Mouse (Mus musculus) thymus, postnatal 14 days (tissue): Measurements from ENCODE around the gene Haus7.

Source experiments
- DNase-seq: peaks from one replicate; pipeline ENCODE4 v3.0.0; 2021

Haus7 gene

GRCm38 (mm10) chrX:73458877-73459392 lies at the start of gene Haus7:
Gene Haus7, minus strand, starts transcription at chrX:73459044.
- DNase-seq, result peak; percentile 91

- no peak for DNase-seq
Observed at GRCm38 (mm10) chrX:73506577-73506976, 47.7 kb upstream of the Haus7 start.

DNA sequence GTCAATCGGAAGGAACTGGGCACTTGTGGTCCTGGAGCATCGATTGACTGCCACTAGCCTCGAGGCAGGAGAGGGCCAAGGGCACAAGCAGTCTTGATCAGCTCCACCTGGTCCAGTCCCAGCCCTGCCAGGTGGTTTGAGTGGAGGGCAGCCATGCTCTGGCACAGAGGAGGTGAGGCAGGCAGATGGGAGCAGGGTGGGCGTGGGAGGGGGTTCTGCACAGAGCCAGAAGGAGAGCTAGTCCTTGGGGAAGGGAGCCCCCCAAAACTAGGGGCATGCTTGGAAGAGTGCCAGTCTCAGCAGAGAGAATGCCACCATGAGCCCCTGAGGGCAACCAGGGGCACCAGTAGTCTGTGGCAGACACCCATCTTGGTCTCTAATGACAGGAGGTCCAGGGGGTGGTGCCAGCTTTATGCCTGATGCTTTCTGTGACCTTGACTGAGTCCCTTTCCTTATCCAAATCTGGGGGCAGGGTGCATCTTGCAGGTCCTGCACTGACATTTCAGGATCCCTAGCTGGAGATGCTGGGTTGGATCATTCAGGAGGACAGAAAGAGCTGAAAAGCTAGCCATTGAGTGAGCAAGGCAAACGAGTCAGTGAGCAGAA lies 46.4 kb upstream of the Haus7 start:
- no peak for DNase-seq

- no peak for DNase-seq
Observed at GRCm38 (mm10) chrX:73496746-73497145, 37.9 kb upstream of the Haus7 start.

- peak; percentile 65 for DNase-seq
Observed at GRCm38 (mm10) chrX:73493567-73493966, 34.7 kb upstream of the Haus7 start.

- no peak for DNase-seq
Observed at GRCm38 (mm10) chrX:73490804-73491203, 32.0 kb upstream of the Haus7 start.

- DNase-seq, result no peak
Observed at GRCm38 (mm10) chrX:73490186-73490585, 31.3 kb upstream of the Haus7 start.

DNA sequence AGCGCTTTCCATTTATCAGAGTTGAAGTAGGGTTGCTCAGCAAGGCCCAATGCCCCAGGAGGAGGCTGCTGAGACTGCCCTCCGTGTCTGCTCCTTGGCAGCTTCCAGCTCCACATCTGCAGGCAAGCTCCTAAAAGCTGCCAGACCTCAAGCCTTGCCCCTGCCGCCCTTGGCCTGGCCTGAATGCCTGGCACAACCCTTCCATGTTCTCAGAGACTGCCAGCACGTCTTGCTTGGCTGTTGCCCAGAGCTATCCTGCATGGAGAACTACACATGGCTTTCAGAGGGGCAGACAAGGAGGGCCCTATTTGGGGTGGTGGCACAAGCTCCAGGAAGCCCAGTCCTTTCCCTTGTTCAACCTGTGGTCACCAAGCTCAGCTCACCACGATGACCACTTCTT lies 28.1 kb upstream of the Haus7 start:
- DNase-seq, result no peak

- DNase-seq, result no peak
Observed at GRCm38 (mm10) chrX:73484870-73485269, 26.0 kb upstream of the Haus7 start.

GRCm38 (mm10) chrX:73484076-73484475 lies 25.2 kb upstream of the Haus7 start:
- DNase-seq, result no peak

DNA sequence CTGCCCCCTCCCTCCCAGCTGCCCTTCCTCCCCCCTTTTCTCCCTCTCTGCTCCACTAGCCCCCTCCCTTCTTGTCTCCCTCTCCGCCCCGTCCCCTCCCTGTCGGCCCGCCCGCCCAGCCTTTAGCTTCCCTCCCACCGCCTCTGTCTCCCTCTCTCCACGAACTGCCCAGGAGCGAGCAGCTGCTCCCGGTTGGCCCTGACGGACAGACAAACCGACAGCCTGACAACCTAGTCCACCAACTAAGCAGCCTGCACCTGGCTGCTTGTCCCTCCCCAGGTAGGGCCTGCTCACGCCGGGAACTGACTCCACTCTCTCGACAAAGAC lies 24.6 kb upstream of the Haus7 start, which contains the start of gene Bgn:
Gene Bgn (plus strand): TSS at position 119 of the 327 bp plus-strand sequence.
- no peak for DNase-seq

- DNase-seq, result no peak
Observed at GRCm38 (mm10) chrX:73482643-73483483, 24.0 kb upstream of the Haus7 start.

DNA sequence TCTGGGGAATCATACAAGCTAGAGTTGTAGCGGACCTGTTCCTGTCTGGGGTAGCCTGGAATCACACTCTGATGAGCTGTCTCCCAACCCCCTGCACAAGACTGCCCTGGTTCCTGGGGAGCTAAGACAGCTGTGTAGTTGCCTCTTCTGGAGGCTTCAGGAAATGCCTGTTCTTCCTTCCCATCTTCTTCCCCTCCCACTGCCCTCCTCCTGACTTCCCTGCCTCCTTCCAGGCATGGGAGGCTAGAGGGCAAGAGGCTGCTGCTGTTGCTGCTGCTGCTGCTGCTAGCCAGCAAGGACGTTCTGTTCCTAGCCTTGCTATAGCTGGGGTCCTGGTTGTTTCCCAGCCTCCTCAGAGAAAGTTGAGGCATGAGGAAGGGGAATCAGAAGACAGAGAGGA lies 21.5 kb upstream of the Haus7 start:
- no peak for DNase-seq

- DNase-seq, result no peak
Observed at GRCm38 (mm10) chrX:73479656-73480055, 20.8 kb upstream of the Haus7 start.

DNA sequence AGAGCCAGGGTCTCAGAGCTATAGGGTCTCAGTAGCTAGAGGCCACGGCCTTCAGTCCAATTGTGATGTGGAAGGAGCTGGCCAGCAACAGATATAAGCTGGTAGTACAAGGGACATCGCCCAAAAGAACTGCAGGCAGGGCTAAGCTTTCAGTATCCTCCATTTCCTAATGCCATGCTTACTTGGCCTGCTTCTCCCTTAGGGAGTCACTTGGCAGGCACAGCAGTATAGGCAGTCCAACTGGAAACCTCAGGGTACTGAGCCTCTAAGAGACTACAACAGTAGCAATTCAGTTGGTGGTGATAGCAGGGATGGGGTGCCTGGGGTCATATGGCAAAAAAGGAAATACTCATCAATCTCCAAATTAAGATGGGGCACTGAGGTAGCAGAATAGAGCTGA lies 18.7 kb upstream of the Haus7 start:
- no peak for DNase-seq

GRCm38 (mm10) chrX:73476621-73477020 lies 17.8 kb upstream of the Haus7 start:
- no peak for DNase-seq

DNA sequence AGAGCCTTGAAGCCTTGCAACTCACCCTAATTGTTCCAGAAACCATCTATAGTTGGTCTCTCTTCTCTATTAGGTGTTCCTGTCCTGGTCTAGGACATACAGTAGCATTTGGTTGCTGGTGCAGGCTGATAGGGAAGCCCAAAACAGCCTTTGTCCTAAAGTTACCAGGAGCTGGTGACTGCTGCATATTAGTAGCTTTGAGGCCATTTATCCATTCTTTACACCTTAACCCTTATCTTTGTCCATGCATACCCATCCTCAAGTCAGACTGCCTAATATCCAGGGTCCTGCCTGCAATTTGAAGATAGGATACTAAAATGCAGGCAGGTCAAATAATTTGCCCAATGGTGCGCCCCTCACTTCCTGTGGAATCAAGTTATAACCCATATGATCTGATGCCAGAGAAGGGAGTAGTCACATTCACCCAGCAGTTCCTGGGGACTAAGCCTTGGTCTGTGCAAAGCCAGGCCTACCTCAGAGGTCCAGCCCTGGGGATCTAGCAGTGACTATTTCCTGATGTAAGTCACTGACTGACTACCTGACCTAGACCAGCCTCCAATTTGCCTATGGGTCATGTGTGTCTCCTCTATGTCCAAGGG lies 16.9 kb upstream of the Haus7 start:
- DNase-seq, result no peak

GRCm38 (mm10) chrX:73474340-73475165 lies 15.7 kb upstream of the Haus7 start:
- no peak for DNase-seq

GRCm38 (mm10) chrX:73471764-73472163 lies 12.9 kb upstream of the Haus7 start:
- DNase-seq, result no peak

DNA sequence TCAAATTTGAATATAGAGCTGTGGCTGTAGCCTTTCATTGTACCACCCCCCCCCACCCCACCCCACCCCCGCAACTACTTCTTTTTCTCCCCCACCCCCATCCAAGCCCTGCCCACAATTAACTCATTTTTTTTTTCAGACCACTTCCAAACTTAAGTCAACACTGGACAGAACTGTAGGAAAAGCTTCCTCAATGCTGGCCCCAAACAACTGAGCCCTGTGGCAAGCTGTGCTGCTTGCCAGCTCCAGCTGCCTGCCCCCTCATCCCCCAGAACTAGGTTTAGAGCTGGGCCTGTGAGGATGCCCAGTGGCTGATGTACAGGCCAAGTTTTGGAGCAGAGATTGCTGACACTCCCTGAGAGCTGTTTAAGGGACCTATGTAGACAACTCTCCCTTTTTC lies 9.9 kb upstream of the Haus7 start:
- no peak for DNase-seq

DNA sequence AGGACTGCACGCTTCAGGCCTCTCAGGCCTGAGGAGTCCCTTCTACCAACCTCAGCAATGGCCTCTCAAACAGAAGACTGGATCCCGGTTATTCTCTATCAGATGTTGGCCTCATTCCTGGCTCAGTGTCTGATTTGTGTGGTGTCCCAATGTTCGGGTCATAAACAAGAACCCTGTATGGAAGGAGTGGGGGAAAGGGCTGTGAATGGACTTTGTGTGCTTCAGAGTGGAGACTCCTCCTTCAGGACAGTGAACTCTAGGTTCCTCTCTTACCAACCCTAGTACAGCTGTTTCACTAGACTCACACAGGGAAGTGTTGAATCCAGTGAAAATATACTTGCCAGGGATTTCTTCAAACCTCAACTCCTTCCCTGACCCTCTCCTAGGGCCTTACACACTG lies 9.5 kb upstream of the Haus7 start:
- no peak for DNase-seq

DNA sequence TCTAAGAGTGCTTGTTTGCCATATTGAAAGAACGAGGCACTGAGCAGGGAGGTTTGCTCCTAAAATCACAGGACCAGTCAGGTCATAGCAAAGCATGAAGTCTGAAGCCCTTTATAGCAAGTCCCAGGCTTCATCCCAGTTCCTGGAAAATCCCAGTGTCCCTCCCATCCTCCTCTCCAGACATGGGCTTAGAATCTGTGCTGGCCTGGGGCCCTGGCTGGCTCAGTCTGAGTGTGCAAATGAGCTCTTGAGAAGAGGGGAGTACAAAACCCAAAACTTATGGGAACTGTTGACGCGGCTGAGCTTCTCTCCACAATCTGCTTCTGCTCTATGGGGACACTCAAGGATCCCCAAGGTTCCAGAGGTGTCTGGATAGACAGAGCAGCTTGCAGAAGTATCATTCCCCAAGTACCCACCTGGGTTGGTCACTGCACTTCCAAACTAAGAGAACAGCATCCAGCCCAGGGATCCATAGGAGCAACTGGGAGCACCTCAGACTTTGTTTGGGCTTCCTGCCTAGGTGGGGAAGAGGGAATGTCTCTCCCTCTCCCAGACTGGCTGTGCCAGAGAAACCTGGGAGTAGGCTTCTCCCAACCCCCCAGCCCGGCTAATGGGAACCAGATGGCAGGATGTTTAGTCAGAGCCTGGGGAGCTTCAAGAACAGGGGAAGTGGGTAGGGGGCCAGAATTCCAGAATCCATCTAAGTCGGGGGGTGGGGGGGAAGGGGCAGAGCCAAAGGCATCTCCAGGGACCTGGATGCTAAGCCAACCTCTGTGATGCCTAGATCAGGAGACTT lies 8.8 kb upstream of the Haus7 start:
- DNase-seq, result no peak
